Mouse (Mus musculus) hindbrain, embryonic 12.5 days (tissue): ENCODE results near the gene Bco1. TPM values are rescaled to one million over a fixed set of nuclear protein-coding genes. Genes with fewer than 3 reads are reported as not detected.

Experiments used
- ATAC-seq: fragments of 200-750 bp; cut with Nextera tagmentation; 2 replicates; pipeline ENCODE4 v1.8.0; 2017; ENCODE audit warnings: moderate TSS enrichment; ENCODE audit not compliant: low FRiP score
- H3K27ac ChIP-seq: fragments of 300-500 bp; sonication (generic); 2 replicates; pipeline ENCODE4 v1.5.1; 2016; ENCODE audit warnings: mild to moderate bottlenecking
- H3K27me3 ChIP-seq: fragments of 300-500 bp; sonication (generic); 2 replicates; pipeline ENCODE4 v1.6.1; 2016; ENCODE audit warnings: mild to moderate bottlenecking
- H3K36me3 ChIP-seq: fragments of 300-500 bp; sonication (generic); 2 replicates; pipeline ENCODE4 v1.6.1; 2016; ENCODE audit warnings: mild to moderate bottlenecking
- H3K4me1 ChIP-seq: fragments of 300-500 bp; sonication (generic); 2 replicates; pipeline ENCODE4 v1.6.1; 2016
- H3K4me2 ChIP-seq: fragments of 300-500 bp; sonication (generic); replicated peaks from 2 replicates; pipeline ENCODE4 v1.6.1; 2016; ENCODE audit warnings: mild to moderate bottlenecking
- H3K4me3 ChIP-seq: fragments of 300-500 bp; sonication (generic); 2 replicates; pipeline ENCODE4 v1.5.1; 2016; ENCODE audit warnings: mild to moderate bottlenecking
- H3K9ac ChIP-seq: fragments of 300-500 bp; sonication (generic); 2 replicates; pipeline ENCODE4 v1.6.1; 2016; ENCODE audit warnings: mild to moderate bottlenecking, moderate library complexity
- H3K9me3 ChIP-seq: fragments of 300-500 bp; sonication (generic); replicated peaks from 2 replicates; pipeline ENCODE4 v1.6.1; 2016; ENCODE audit warnings: mild to moderate bottlenecking
- WGBS: fragments of 180-500 bp; shearing (Covaris S2); methylation state at CpG from one replicate; pipeline ENCODE4 v1.1.7; 2016; 5-methylcytosine and 5-hydroxymethylcytosine counted together
- polyA plus RNA-seq: library from polyadenylated mRNA; unstranded; fragments of >200 nt; fragmentation: Nextera tagmentation; extraction: Ambion mirVana; gene quantifications from 2 replicates; pipeline ENCODE4 v1.2.1, GENCODE M21; 2016

Bco1 gene
- polyA plus RNA-seq, 1 experiment from 2014 or later: 0.17 TPM

DNA sequence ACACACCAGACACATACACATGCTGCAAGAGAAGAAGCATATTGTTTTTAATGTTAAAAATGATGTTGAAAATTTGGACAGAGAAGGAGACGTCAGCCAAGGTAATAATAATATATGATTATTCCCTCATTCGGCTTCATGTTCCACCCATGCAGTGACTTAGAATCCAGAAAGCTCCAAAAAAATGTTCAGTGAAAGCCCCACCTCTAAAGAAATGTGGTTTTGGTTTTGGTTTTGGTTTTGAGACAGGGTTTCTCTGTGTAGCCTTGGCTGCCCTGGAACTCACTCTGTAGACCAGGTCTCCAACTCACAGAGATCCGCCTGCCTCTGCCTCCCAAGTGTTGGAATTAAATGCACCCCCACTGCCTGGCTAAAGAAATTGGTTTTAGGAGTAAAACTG is 30.2 kb downstream of the Bco1 start:
- no peak overlapping the region for H3K4me2 ChIP-seq
- no peaks in the 10 kb centered on the region for H3K36me3 ChIP-seq
- WGBS: 91% methylated on average over 3 of the region's 3 CpGs
- no peak for ATAC-seq
- H3K27me3 ChIP-seq: no peaks in the 10 kb centered on the region
- H3K4me3 ChIP-seq: no peak overlapping the region
- H3K4me1 ChIP-seq: no peaks in the 10 kb centered on the region
- H3K9me3 ChIP-seq: no peaks in the 10 kb centered on the region
- no peak overlapping the region for H3K9ac ChIP-seq
- no peak overlapping the region for H3K27ac ChIP-seq

DNA sequence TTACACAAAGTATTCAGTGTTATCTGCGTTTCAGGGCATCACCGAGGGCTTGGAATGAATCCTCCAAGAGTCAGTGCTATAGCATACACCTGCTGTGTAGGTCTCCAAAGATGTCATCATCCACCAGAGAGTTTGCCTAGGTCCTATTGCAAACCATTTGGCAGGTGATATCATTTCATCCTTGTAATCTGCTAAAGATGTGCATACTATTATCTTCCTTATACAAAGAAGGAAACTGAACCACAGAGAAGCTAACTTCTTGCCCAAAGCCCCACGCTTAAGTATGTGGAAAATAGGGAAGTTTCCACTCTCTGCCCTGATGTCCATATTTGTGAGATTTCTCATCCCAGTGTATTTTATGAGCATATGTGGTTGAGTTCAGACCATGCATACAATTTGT is 30.8 kb downstream of the Bco1 start:
- Histone ChIP-seq H3K4me3 (no peak overlapping the region), H3K4me2 (no peak overlapping the region), H3K4me1 (no peaks in the 10 kb centered on the region), H3K27ac (no peak overlapping the region), H3K36me3 (no peaks in the 10 kb centered on the region), H3K9me3 (no peaks in the 10 kb centered on the region), H3K27me3 (no peaks in the 10 kb centered on the region), H3K9ac (no peak overlapping the region)
- no peak for ATAC-seq
- 92% methylated on average over 3 of the region's 3 CpGs for WGBS

GRCm38 (mm10) chr8:117127063-117127462 is 31.4 kb downstream of the Bco1 start:
- WGBS: 78% methylated on average over 8 of the region's 8 CpGs
- H3K9me3 ChIP-seq: no peaks in the 10 kb centered on the region
- no peak overlapping the region for H3K27ac ChIP-seq
- H3K36me3 ChIP-seq: no peaks in the 10 kb centered on the region
- H3K4me3 ChIP-seq: no peak overlapping the region
- H3K4me2 ChIP-seq: no peak overlapping the region
- H3K27me3 ChIP-seq: no peaks in the 10 kb centered on the region
- no peak for ATAC-seq
- H3K4me1 ChIP-seq: no peaks in the 10 kb centered on the region
- no peak overlapping the region for H3K9ac ChIP-seq

GRCm38 (mm10) chr8:117133702-117134101 is 38.0 kb downstream of the Bco1 start:
- no peak overlapping the region for H3K4me3 ChIP-seq
- no peaks in the 10 kb centered on the region for H3K36me3 ChIP-seq
- H3K27ac ChIP-seq: no peak overlapping the region
- H3K27me3 ChIP-seq: no peaks in the 10 kb centered on the region
- no peak for ATAC-seq
- H3K9me3 ChIP-seq: no peaks in the 10 kb centered on the region
- 90% methylated on average over 3 of the region's 3 CpGs for WGBS
- no peak overlapping the region for H3K9ac ChIP-seq
- H3K4me2 ChIP-seq: no peak overlapping the region
- H3K4me1 ChIP-seq: no peaks in the 10 kb centered on the region

DNA sequence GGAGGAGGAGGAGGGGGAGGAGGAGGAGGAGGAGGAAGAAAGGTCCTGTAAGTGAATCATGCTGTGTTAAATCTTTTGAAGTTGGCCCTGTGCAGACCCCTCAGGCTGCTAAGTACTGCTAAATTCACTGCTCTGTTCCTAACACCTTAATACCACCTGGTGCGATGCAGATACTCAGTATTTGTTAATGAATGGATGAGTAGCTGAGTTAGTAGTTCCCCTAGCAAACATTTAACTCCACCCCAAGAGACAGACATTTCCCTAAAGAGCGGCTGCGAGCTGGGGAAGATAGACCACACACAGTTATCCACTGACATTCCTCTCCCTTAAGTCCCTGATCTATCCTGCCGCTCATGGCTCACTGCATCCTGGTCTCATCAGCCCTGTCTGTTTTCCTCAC is 40.7 kb downstream of the Bco1 start:
- H3K4me2 ChIP-seq: no peak overlapping the region
- ATAC-seq: no peak
- no peaks in the 10 kb centered on the region for H3K36me3 ChIP-seq
- H3K9ac ChIP-seq: no peak overlapping the region
- H3K4me1 ChIP-seq: no peaks in the 10 kb centered on the region
- H3K4me3 ChIP-seq: no peak overlapping the region
- WGBS: 21% methylated on average over 4 of the region's 4 CpGs
- H3K27me3 ChIP-seq: no peaks in the 10 kb centered on the region
- no peaks in the 10 kb centered on the region for H3K9me3 ChIP-seq
- H3K27ac ChIP-seq: no peak overlapping the region

GRCm38 (mm10) chr8:117136763-117137162 is 41.1 kb downstream of the Bco1 start:
- Histone ChIP-seq H3K9ac (no peak overlapping the region), H3K4me3 (no peak overlapping the region), H3K4me1 (no peaks in the 10 kb centered on the region), H3K27me3 (no peaks in the 10 kb centered on the region), H3K27ac (no peak overlapping the region), H3K4me2 (no peak overlapping the region), H3K9me3 (no peaks in the 10 kb centered on the region), H3K36me3 (no peaks in the 10 kb centered on the region)
- ATAC-seq: no peak
- WGBS: 62% methylated on average over 2 of the region's 2 CpGs

DNA sequence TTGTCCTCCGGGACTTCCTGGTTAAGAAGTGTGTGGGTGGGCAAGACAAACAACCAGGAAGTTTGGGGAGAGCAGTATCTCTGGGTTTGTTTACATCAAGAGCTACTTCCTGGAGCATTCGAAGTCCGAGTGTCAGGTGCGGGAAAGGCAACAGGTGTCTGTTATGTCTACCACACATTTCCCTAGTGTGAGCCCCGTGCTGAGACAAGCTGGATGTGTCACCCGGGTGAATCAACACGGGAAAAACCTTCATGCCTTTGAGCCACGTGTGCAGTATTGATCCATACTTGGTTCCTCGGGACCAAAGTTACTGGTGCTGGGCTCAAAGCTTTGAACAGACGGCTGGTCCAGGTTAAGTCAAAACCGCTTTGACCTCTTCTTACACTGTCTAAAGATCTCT is 41.7 kb downstream of the Bco1 start:
- H3K4me3 ChIP-seq: no peak overlapping the region

DNA sequence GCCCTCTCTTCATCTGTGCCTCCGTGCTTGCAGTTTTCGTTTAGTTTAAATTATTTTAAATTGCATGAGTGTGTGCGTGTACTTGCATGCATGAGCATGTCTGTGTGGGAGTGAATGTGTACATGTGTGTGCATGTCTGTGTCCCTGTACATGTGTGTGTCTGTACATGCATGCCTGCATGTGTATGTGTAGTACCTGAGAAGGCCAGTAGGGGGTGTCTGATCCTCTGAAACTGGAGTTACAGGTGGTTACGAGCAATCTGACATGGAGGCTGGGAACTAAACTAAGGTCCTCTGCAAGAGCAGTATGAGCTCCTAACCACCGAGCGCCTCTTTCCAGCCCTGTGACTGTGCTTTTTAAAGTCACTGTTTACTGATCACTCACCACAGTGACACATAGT is 52.9 kb downstream of the Bco1 start:
- Histone ChIP-seq H3K4me2 (no peak overlapping the region), H3K27me3 (no peaks in the 10 kb centered on the region), H3K27ac (no peak overlapping the region), H3K4me3 (no peak overlapping the region), H3K36me3 (no peaks in the 10 kb centered on the region), H3K9me3 (no peaks in the 10 kb centered on the region), H3K4me1 (no peaks in the 10 kb centered on the region), H3K9ac (no peak overlapping the region)
- 93% methylated on average over 6 of the region's 6 CpGs for WGBS
- ATAC-seq: no peak

More for the DNA sequence above, 41.7 kb downstream of the Bco1 start:
- Histone ChIP-seq H3K36me3 (no peaks in the 10 kb centered on the region), H3K4me1 (no peaks in the 10 kb centered on the region), H3K4me2 (no peak overlapping the region), H3K9me3 (no peaks in the 10 kb centered on the region), H3K27ac (no peak overlapping the region), H3K9ac (no peak overlapping the region), H3K27me3 (no peaks in the 10 kb centered on the region)
- 71% methylated on average over 11 of the region's 11 CpGs for WGBS
- ATAC-seq: no peak

- Histone ChIP-seq H3K4me3 (no peak overlapping the region), H3K4me2 (no peak overlapping the region), H3K9ac (no peak overlapping the region), H3K36me3 (no peaks in the 10 kb centered on the region), H3K27ac (no peak overlapping the region), H3K4me1 (peaks cover 37% of the 10 kb centered on the region), H3K27me3 (no peaks in the 10 kb centered on the region), H3K9me3 (no peaks in the 10 kb centered on the region)
- no peak for ATAC-seq
- 95% methylated on average over 4 of the region's 4 CpGs for WGBS
Measured at GRCm38 (mm10) chr8:117156149-117156548, 60.5 kb downstream of the Bco1 start.

GRCm38 (mm10) chr8:117156866-117157768 is 61.5 kb downstream of the Bco1 start:
- ATAC-seq: peak; percentile 37
- peak overlapping the region; percentile 84 for H3K27ac ChIP-seq
- peaks cover 37% of the 10 kb centered on the region for H3K4me1 ChIP-seq
- H3K4me3 ChIP-seq: peak overlapping the region; percentile 94
- WGBS: 12% methylated on average over 33 of the region's 33 CpGs
- H3K27me3 ChIP-seq: no peaks in the 10 kb centered on the region
- H3K36me3 ChIP-seq: no peaks in the 10 kb centered on the region
- H3K4me2 ChIP-seq: peak overlapping the region; percentile 93
- no peaks in the 10 kb centered on the region for H3K9me3 ChIP-seq
- peak overlapping the region; percentile 77 for H3K9ac ChIP-seq

GRCm38 (mm10) chr8:117157769-117158091 is 62.1 kb downstream of the Bco1 start:
- Histone ChIP-seq H3K4me3 (peak overlapping the region; percentile 94), H3K36me3 (no peaks in the 10 kb centered on the region), H3K4me2 (peak overlapping the region; percentile 93), H3K27ac (peak overlapping the region; percentile 84), H3K9me3 (no peaks in the 10 kb centered on the region), H3K9ac (peak overlapping the region; percentile 89), H3K4me1 (peaks cover 37% of the 10 kb centered on the region), H3K27me3 (no peaks in the 10 kb centered on the region)
- 1% methylated on average over 45 of the region's 45 CpGs for WGBS
- ATAC-seq: peak; percentile 95

- Histone ChIP-seq H3K9ac (peak within 1 kb of the TSS; percentile 89), H3K27me3 (no peaks in the 10 kb centered on the region), H3K27ac (peak within 1 kb of the TSS; percentile 84), H3K4me2 (peak within 1 kb of the TSS; percentile 93), H3K36me3 (no peaks in the 10 kb centered on the region), H3K4me1 (peaks cover 37% of the 10 kb centered on the region), H3K4me3 (peak within 1 kb of the TSS; percentile 94), H3K9me3 (no peaks in the 10 kb centered on the region)
- peak; percentile 78 for ATAC-seq
- under 1% methylated on average over 65 of the region's 65 CpGs for WGBS
Measured at GRCm38 (mm10) chr8:117158135-117158761, 62.6 kb downstream of the Bco1 start, which contains the start of gene Gan. Gene Gan (plus strand): TSS chr8:117158135.
